Mouse (Mus musculus) left cerebral cortex, postnatal 36 days (tissue): ENCODE data around the gene Kiz. TPM values are rescaled to one million over a fixed set of nuclear protein-coding genes. Genes with fewer than 3 reads are reported as not detected.

Experiments used
- total RNA-seq, 2 experiments: library from RNA; stranded (reverse); gene quantifications; 2 replicates each; pipeline ENCODE4 v1.2.3; 2021

Kiz gene
- total RNA-seq, 2 experiments from 2014 or later, result 19.3 to 20.3 TPM

Other genes with a start within 250 kb of the Kiz start
- gene Xrn2, start 157.1 kb downstream of the Kiz start, total RNA-seq, result 10 to 100 TPM; 38.3 to 41.7 TPM
- not detected for gene Nkx2-4, start 229.6 kb downstream of the Kiz start, total RNA-seq